Mouse (Mus musculus): ENCODE data around the gene Olfr1289.

Olfr1289 gene

GRCm38 (mm10) chr2:111480519-111480918, at the start of gene Olfr1289:
Gene Olfr1289 (plus strand): TSS chr2:111480819.
- no peak for DNase-seq (ENCODE audit: extremely low spot score, low spot score)

- no peak for DNase-seq (ENCODE audit: extremely low spot score, low spot score)
These were observed 31.8 kb upstream of the Olfr1289 start, which contains the start of gene Olfr1287 for GRCm38 (mm10) chr2:111448842-111449241. Gene Olfr1287 (plus strand): TSS chr2:111449142.

- no peak for DNase-seq (ENCODE audit: extremely low spot score, low spot score)
These were observed 6.8 kb upstream of the Olfr1289 start, which contains the start of gene Olfr1288 for GRCm38 (mm10) chr2:111473801-111474200. Gene Olfr1288 (plus strand): TSS chr2:111474101.

GRCm38 (mm10) chr2:111493729-111494128, 13.1 kb downstream of the Olfr1289 start, which contains the start of gene Olfr1290:
Gene Olfr1290 (minus strand): TSS chr2:111493829.
- no peak for DNase-seq (ENCODE audit: extremely low spot score, low spot score)

- no peak for DNase-seq (ENCODE audit: extremely low spot score, low spot score)
These were observed 16.3 kb downstream of the Olfr1289 start, which contains the start of gene Olfr1291-ps1 for GRCm38 (mm10) chr2:111496880-111497279. Gene Olfr1291-ps1 (plus strand): TSS chr2:111497180.

GRCm38 (mm10) chr2:111517451-111517850, 36.8 kb downstream of the Olfr1289 start:
- no peak for DNase-seq (ENCODE audit: extremely low spot score, low spot score)

- DNase-seq (ENCODE audit: extremely low spot score, low spot score), result no peak
These were observed 44.3 kb downstream of the Olfr1289 start, which contains the start of gene Olfr1293-ps for GRCm38 (mm10) chr2:111524903-111525302. Gene Olfr1293-ps (plus strand): TSS chr2:111525203.

Measured in neural tube, embryonic 10.5 days (tissue).